Mouse (Mus musculus) MEL (cell line): Measurements from ENCODE around the gene Cyp27b1. TPM values are rescaled to one million over a fixed set of nuclear protein-coding genes. Genes with fewer than 3 reads are reported as not detected.

Experiments used
- DNase-seq: peaks from one replicate; pipeline ENCODE4 v3.0.0; 2011; ENCODE audit warnings: low read depth, low spot score
- H3K27ac ChIP-seq: 2 replicates; pipeline ENCODE4 v1.5.1; 2012; ENCODE audit warnings: low read depth, mild to moderate bottlenecking, control low read depth, low read length, moderate library complexity; ENCODE audit not compliant: control insufficient read depth
- H3K27me3 ChIP-seq, 2 experiments: fragments of 150-350 bp in 1 of 2; sonication (generic) in 1 of 2; 2 replicates each; pipeline ENCODE4 v1.6.1; 2012; ENCODE audit warnings: low read length in 2 of 2, mild to moderate bottlenecking in 2 of 2, improper control_type of control experiment in 1 of 2, moderate library complexity in 1 of 2; ENCODE audit not compliant: insufficient read depth in 2 of 2, control insufficient read depth in 1 of 2
- H3K36me3 ChIP-seq, 2 experiments: 2 replicates each; pipeline ENCODE4 v1.6.1; 2012 to 2014; ENCODE audit warnings: low read length in 2 of 2, improper control_type of control experiment in 1 of 2, inconsistent platforms in 1 of 2, mild to moderate bottlenecking in 1 of 2; ENCODE audit not compliant: insufficient read depth in 2 of 2, control insufficient read depth in 1 of 2
- H3K4me1 ChIP-seq, 2 experiments: fragments of 150-350 bp in 1 of 2; sonication (generic) in 1 of 2; 2 replicates each; pipeline ENCODE4 v1.6.1; 2012; ENCODE audit warnings: low read length in 2 of 2, improper control_type of control experiment in 1 of 2, mild to moderate bottlenecking in 1 of 2; ENCODE audit not compliant: insufficient read depth in 2 of 2, control insufficient read depth in 1 of 2
- H3K4me3 ChIP-seq, 2 experiments: fragments of 150-350 bp in 1 of 2; sonication (generic) in 1 of 2; 2 replicates each; pipeline ENCODE4 v1.5.1; 2012; ENCODE audit warnings: low read depth in 2 of 2, low read length in 2 of 2, mild to moderate bottlenecking in 2 of 2, moderate library complexity in 2 of 2, control low read depth in 1 of 2, improper control_type of control experiment in 1 of 2; ENCODE audit not compliant: control insufficient read depth in 1 of 2, insufficient read depth in 1 of 2
- H3K79me2 ChIP-seq: 2 replicates; pipeline ENCODE4 v1.6.1; 2012; ENCODE audit warnings: mild to moderate bottlenecking, low read length, moderate library complexity; ENCODE audit not compliant: control insufficient read depth, poor library complexity, insufficient read depth
- H3K9ac ChIP-seq: 2 replicates; pipeline ENCODE4 v1.6.1; 2012; ENCODE audit warnings: low read depth, mild to moderate bottlenecking, control low read depth, low read length, moderate library complexity; ENCODE audit not compliant: control insufficient read depth, poor library complexity, severe bottlenecking
- H3K9me3 ChIP-seq: fragments of 150-350 bp; sonication (generic); replicated peaks from 2 replicates; pipeline ENCODE4 v1.6.1; 2012; ENCODE audit warnings: mild to moderate bottlenecking, low read length, improper control_type of control experiment, moderate library complexity; ENCODE audit not compliant: insufficient read depth
- CHD1 ChIP-seq: IDR thresholded peaks from 2 replicates; pipeline ENCODE4 v1.6.1; 2012; ENCODE audit warnings: low read depth, mild to moderate bottlenecking, inconsistent platforms, low read length, improper control_type of control experiment
- CHD2 ChIP-seq: IDR thresholded peaks from 2 replicates; pipeline ENCODE4 v1.6.1; 2011; ENCODE audit warnings: low read length, improper control_type of control experiment
- CTCF ChIP-seq, 3 experiments: IDR thresholded peaks in 2 of 3; conservative IDR thresholded peaks in 1 of 3; 2 replicates each; pipeline ENCODE4 v1.5.1; 2011 to 2012; ENCODE audit warnings: low read length in 3 of 3, low read depth in 2 of 3, mild to moderate bottlenecking in 2 of 3, improper control_type of control experiment in 1 of 3, inconsistent platforms in 1 of 3, mixed read lengths in 1 of 3, moderate library complexity in 1 of 3; ENCODE audit not compliant: control insufficient read depth in 1 of 3, insufficient read depth in 1 of 3, poor library complexity in 1 of 3, severe bottlenecking in 1 of 3
- GATA1 ChIP-seq: IDR thresholded peaks from 2 replicates; pipeline ENCODE4 v1.6.1; 2011; ENCODE audit warnings: low read depth, low read length, improper control_type of control experiment
- HCFC1 ChIP-seq: IDR thresholded peaks from 2 replicates; pipeline ENCODE4 v1.6.1; 2012; ENCODE audit warnings: low read depth, mild to moderate bottlenecking, inconsistent platforms, low read length, improper control_type of control experiment, moderate library complexity
- MAX ChIP-seq: IDR thresholded peaks from 2 replicates; pipeline ENCODE4 v1.6.1; 2011; ENCODE audit warnings: low read length, improper control_type of control experiment
- MAZ ChIP-seq: IDR thresholded peaks from 2 replicates; pipeline ENCODE4 v1.6.1; 2012; ENCODE audit warnings: low read depth, mild to moderate bottlenecking, inconsistent platforms, low read length, improper control_type of control experiment
- MYB ChIP-seq: IDR thresholded peaks from 2 replicates; pipeline ENCODE4 v1.6.1; 2011; ENCODE audit warnings: mild to moderate bottlenecking, low read depth, low read length, improper control_type of control experiment
- POLR2A ChIP-seq, 2 experiments: IDR thresholded peaks; 2 replicates each; pipeline ENCODE4 v1.6.1; 2011 to 2012; ENCODE audit warnings: low read length in 2 of 2, mild to moderate bottlenecking in 2 of 2, control low read depth in 1 of 2, improper control_type of control experiment in 1 of 2, low read depth in 1 of 2, moderate library complexity in 1 of 2; ENCODE audit not compliant: control insufficient read depth in 1 of 2, insufficient read depth in 1 of 2, poor library complexity in 1 of 2
- POLR2AphosphoS5 ChIP-seq: IDR thresholded peaks from 2 replicates; pipeline ENCODE4 v1.6.1; 2012; ENCODE audit warnings: low read depth, borderline replicate concordance, mild to moderate bottlenecking, inconsistent platforms, low read length, moderate library complexity, mixed read lengths
- RAD21 ChIP-seq: IDR thresholded peaks from 2 replicates; pipeline ENCODE4 v1.6.1; 2011; ENCODE audit warnings: mild to moderate bottlenecking, low read depth, low read length, improper control_type of control experiment
- SMC3 ChIP-seq: IDR thresholded peaks from 2 replicates; pipeline ENCODE4 v1.6.1; 2011; ENCODE audit warnings: low read depth, low read length, improper control_type of control experiment
- TAL1 ChIP-seq: IDR thresholded peaks from 2 replicates; pipeline ENCODE4 v1.6.1; 2012; ENCODE audit warnings: mild to moderate bottlenecking, inconsistent platforms, low read length, moderate library complexity, mixed read lengths
- TCF12 ChIP-seq: IDR thresholded peaks from 2 replicates; pipeline ENCODE4 v1.6.1; 2014; ENCODE audit warnings: low read depth, mild to moderate bottlenecking, inconsistent platforms, low read length, improper control_type of control experiment, moderate library complexity
- USF2 ChIP-seq, 2 experiments: IDR thresholded peaks; 2 replicates each; pipeline ENCODE4 v1.6.1; 2011 to 2012; ENCODE audit warnings: improper control_type of control experiment in 2 of 2, low read length in 2 of 2, borderline replicate concordance in 1 of 2, inconsistent platforms in 1 of 2, low read depth in 1 of 2, mild to moderate bottlenecking in 1 of 2; ENCODE audit not compliant: insufficient read depth in 1 of 2
- ZC3H11A ChIP-seq: IDR thresholded peaks from 2 replicates; pipeline ENCODE4 v1.6.1; 2012; ENCODE audit warnings: low read depth, mild to moderate bottlenecking, inconsistent platforms, low read length, improper control_type of control experiment
- ZKSCAN1 ChIP-seq: IDR thresholded peaks from 2 replicates; pipeline ENCODE4 v1.6.1; 2012; ENCODE audit warnings: low read depth, mild to moderate bottlenecking, inconsistent platforms, low read length, improper control_type of control experiment, moderate library complexity
- ZMIZ1 ChIP-seq: IDR thresholded peaks from 2 replicates; pipeline ENCODE4 v1.6.1; 2012; ENCODE audit warnings: low read depth, mild to moderate bottlenecking, inconsistent platforms, low read length, improper control_type of control experiment, moderate library complexity
- polyA plus RNA-seq, 2 experiments: library from polyadenylated mRNA; stranded (reverse) in 1 of 2; unstranded in 1 of 2; fragments of >175 nt in 1 of 2; fragments of >200 nt in 1 of 2; gene quantifications; 2 replicates each; pipeline versions ENCODE4 v1.2.1 to v1.2.4; 2012; ENCODE audit warnings: low replicate concordance in 2 of 2, low read depth in 1 of 2; ENCODE audit not compliant: insufficient read length in 2 of 2, insufficient read depth in 1 of 2, missing spikeins in 1 of 2
- total RNA-seq: library from RNA; depleted of rRNA; stranded (reverse); fragments of 300-350 nt; gene quantifications from 2 replicates; pipeline ENCODE4 v1.2.3, GENCODE M21; 2012

Cyp27b1 gene
- total and polyA plus RNA-seq, 3 experiments = 0.23 to 0.93 TPM; not detected in 1

- H3K4me1 ChIP-seq = no peaks in the 10 kb centered on the region
- no peak within 1 kb of the TSS for H3K27ac ChIP-seq
These were observed 27.0 kb downstream of the Cyp27b1 start, which contains the start of gene Agap2 for GRCm38 (mm10) chr10:127075080-127075479. Gene Agap2, plus strand, starts transcription at chr10:127075284.

GRCm38 (mm10) chr10:127075651-127076050, 27.6 kb downstream of the Cyp27b1 start:
- no peak overlapping the region for H3K27ac ChIP-seq
- no peak for DNase-seq
- TF ChIP-seq POLR2A (IDR thresholded peaks at IDR 0.05; ENCODE audit: control insufficient read depth in 1 of 2, insufficient read depth in 1 of 2, low read depth in 1 of 2, low read length in 2 of 2, poor library complexity in 1 of 2) (no peak), ZC3H11A (no peak), CHD2 (no peak), HCFC1 (no peak), GATA1 (no peak), MAZ (no peak), RAD21 (no peak), CTCF (IDR thresholded peaks at IDR 0.05 in 2 of 3, conservative IDR thresholded peaks at IDR 0.05 in 1 of 3; ENCODE audit: control insufficient read depth in 1 of 3, insufficient read depth in 1 of 3, low read depth in 2 of 3, low read length in 3 of 3, poor library complexity in 1 of 3, severe bottlenecking in 1 of 3) (no peak), CHD1 (no peak), USF2 (IDR thresholded peaks at IDR 0.05; ENCODE audit: borderline replicate concordance in 1 of 2, insufficient read depth in 1 of 2, low read depth in 1 of 2, low read length in 2 of 2) (no peak)
- H3K4me1 ChIP-seq = no peaks in the 10 kb centered on the region
- H3K4me3 ChIP-seq = no peak overlapping the region
- peaks cover 2% of the 10 kb centered on the region; the same call in 1 of the 2 replicates for H3K79me2 ChIP-seq
- H3K36me3 ChIP-seq = no peaks in the 10 kb centered on the region
- H3K9me3 ChIP-seq = no peaks in the 10 kb centered on the region
- H3K27me3 ChIP-seq = no peaks in the 10 kb centered on the region
- H3K9ac ChIP-seq = no peak overlapping the region

More at GRCm38 (mm10) chr10:127075080-127075479, 27.0 kb downstream of the Cyp27b1 start, which contains the start of gene Agap2:
- H3K36me3 ChIP-seq = no peaks in the 10 kb centered on the region
- no peak within 1 kb of the TSS for H3K4me3 ChIP-seq
- peaks cover 2% of the 10 kb centered on the region; the same call in 1 of the 2 replicates for H3K79me2 ChIP-seq
- no peaks in the 10 kb centered on the region for H3K27me3 ChIP-seq
- H3K9me3 ChIP-seq = no peaks in the 10 kb centered on the region
- H3K9ac ChIP-seq = no peak within 1 kb of the TSS
- no peak for TF ChIP-seq SMC3
- no peak for TF ChIP-seq TCF12
- no peak for TF ChIP-seq CTCF (IDR thresholded peaks at IDR 0.05 in 2 of 3, conservative IDR thresholded peaks at IDR 0.05 in 1 of 3; ENCODE audit: control insufficient read depth in 1 of 3, insufficient read depth in 1 of 3, low read depth in 2 of 3, low read length in 3 of 3, poor library complexity in 1 of 3, severe bottlenecking in 1 of 3)
- no peak for TF ChIP-seq POLR2AphosphoS5
- no peak for TF ChIP-seq RAD21
- TF ChIP-seq ZMIZ1 = no peak
- TF ChIP-seq ZKSCAN1 = no peak
- no peak for TF ChIP-seq TAL1
- no peak for TF ChIP-seq MYB
- no peak for TF ChIP-seq GATA1
- no peak for TF ChIP-seq MAX
- no peak for DNase-seq
